Mouse (Mus musculus) kidney, postnatal 0 days (tissue): ENCODE measurements around the gene Fam227a. TPM values are rescaled to one million over a fixed set of nuclear protein-coding genes. Genes with fewer than 3 reads are reported as not detected.

Source experiments
- ATAC-seq: fragments of 200-750 bp; cut with Nextera tagmentation; replicated peaks from 2 replicates; pipeline ENCODE4 v1.8.0; 2017; ENCODE audit warnings: low read depth, moderate number of reproducible peaks, moderate TSS enrichment, moderate library complexity; ENCODE audit not compliant: low FRiP score
- DNase-seq: peaks from one replicate; pipeline ENCODE4 v3.0.0-alpha.2; 2016; ENCODE audit warnings: low spot score
- H3K27ac ChIP-seq: fragments of 300-500 bp; sonication (generic); 2 replicates; pipeline ENCODE4 v1.5.1; 2014; ENCODE audit warnings: mild to moderate bottlenecking
- H3K27me3 ChIP-seq: fragments of 300-500 bp; sonication (generic); 2 replicates; pipeline ENCODE4 v1.6.1; 2014; ENCODE audit warnings: low read length, mixed read lengths; ENCODE audit not compliant: insufficient read depth
- H3K36me3 ChIP-seq: fragments of 300-500 bp; sonication (generic); 2 replicates; pipeline ENCODE4 v1.6.1; 2014; ENCODE audit warnings: low read length, mixed read lengths; ENCODE audit not compliant: insufficient read depth
- H3K4me1 ChIP-seq: fragments of 300-500 bp; sonication (generic); replicated peaks from 2 replicates; pipeline ENCODE4 v1.6.1; 2014; ENCODE audit warnings: antibody characterized with exemption, low read length, mixed read lengths; ENCODE audit not compliant: insufficient read depth
- H3K4me2 ChIP-seq: fragments of 300-500 bp; sonication (generic); 2 replicates; pipeline ENCODE4 v1.6.1; 2014; ENCODE audit warnings: mild to moderate bottlenecking, low read length, moderate library complexity, mixed read lengths
- H3K4me3 ChIP-seq: fragments of 300-500 bp; sonication (generic); replicated peaks from 2 replicates; pipeline ENCODE4 v1.5.1; 2014; ENCODE audit warnings: low read depth, low read length
- H3K9ac ChIP-seq: fragments of 300-500 bp; sonication (generic); 2 replicates; pipeline ENCODE4 v1.6.1; 2014; ENCODE audit warnings: low read depth, low read length
- H3K9me3 ChIP-seq: fragments of 300-500 bp; sonication (generic); replicated peaks from 2 replicates; pipeline ENCODE4 v1.6.1; 2016; ENCODE audit warnings: low read length, inconsistent platforms, mixed read lengths
- CTCF ChIP-seq: IDR thresholded peaks from 2 replicates; pipeline ENCODE4 v1.5.1; 2016; ENCODE audit warnings: antibody characterized with exemption, low read depth, mild to moderate bottlenecking, moderate library complexity
- WGBS: fragments of 180-500 bp; shearing (Covaris S2); extraction: QIAGEN DNeasy Blood & Tissue Kit; methylation state at CpG from one replicate; pipeline ENCODE4 v1.1.7; 2014; 5-methylcytosine and 5-hydroxymethylcytosine counted together
- polyA plus RNA-seq: library from polyadenylated mRNA; unstranded; fragments of >200 nt; fragmentation: Nextera tagmentation; extraction: Ambion mirVana; gene quantifications from 2 replicates; pipeline ENCODE4 v1.2.1, GENCODE M21; 2015

The Fam227a gene
- polyA plus RNA-seq, 1 experiment from 2014 or later, result 0.66 TPM

- Histone ChIP-seq H3K4me1 (no peaks in the 10 kb centered on the region), H3K4me2 (no peak overlapping the region), H3K9ac (no peak overlapping the region), H3K36me3 (0 out of 2 replicates have a peak, but pooled peaks cover 8% of the 10 kb centered on the region), H3K9me3 (no peaks in the 10 kb centered on the region), H3K27ac (no peak overlapping the region), H3K4me3 (no peak overlapping the region), H3K27me3 (no peaks in the 10 kb centered on the region)
- WGBS, result 53% methylated on average over 11 of the region's 12 CpGs
- DNase-seq, result no peak
- ATAC-seq, result no peak
- no peak for TF ChIP-seq CTCF
Observed at GRCm38 (mm10) chr15:79641135-79641817, 17.5 kb downstream of the Fam227a start.

- H3K36me3 ChIP-seq, result peaks cover 11% of the 10 kb centered on the region; the same call in 1 of the 2 replicates
- no peaks in the 10 kb centered on the region for H3K9me3 ChIP-seq
- ATAC-seq (no peak), DNase-seq (no peak)
- no peak overlapping the region for H3K4me3 ChIP-seq
- TF ChIP-seq CTCF, result no peak
- H3K4me1 ChIP-seq, result no peaks in the 10 kb centered on the region
- H3K9ac ChIP-seq, result no peak overlapping the region
- H3K27ac ChIP-seq, result no peak overlapping the region
- H3K27me3 ChIP-seq, result no peaks in the 10 kb centered on the region
- no peak overlapping the region for H3K4me2 ChIP-seq
- WGBS, result 33% methylated on average over 2 of the region's 2 CpGs
Observed at GRCm38 (mm10) chr15:79630471-79630870, 28.3 kb downstream of the Fam227a start.

- H3K4me3 ChIP-seq, result no peak overlapping the region
- no peaks in the 10 kb centered on the region for H3K36me3 ChIP-seq
- no peak; the same call in 1 of the 2 replicates for ATAC-seq
- no peaks in the 10 kb centered on the region for H3K27me3 ChIP-seq
- DNase-seq, result no peak
- no peak overlapping the region for H3K4me2 ChIP-seq
- H3K9ac ChIP-seq, result no peak overlapping the region
- no peak overlapping the region for H3K27ac ChIP-seq
- no peaks in the 10 kb centered on the region for H3K4me1 ChIP-seq
- WGBS, result 74% methylated on average over 11 of the region's 11 CpGs
- TF ChIP-seq CTCF, result no peak
- no peaks in the 10 kb centered on the region for H3K9me3 ChIP-seq
Observed at GRCm38 (mm10) chr15:79619770-79620414, 38.9 kb downstream of the Fam227a start.

- H3K4me2 ChIP-seq, result no peak overlapping the region
- H3K4me1 ChIP-seq, result no peaks in the 10 kb centered on the region
- H3K9ac ChIP-seq, result no peak overlapping the region
- 66% methylated on average over 7 of the region's 7 CpGs for WGBS
- no peak for TF ChIP-seq CTCF
- H3K4me3 ChIP-seq, result no peak overlapping the region
- no peak overlapping the region for H3K27ac ChIP-seq
- no peak for DNase-seq
- no peaks in the 10 kb centered on the region for H3K9me3 ChIP-seq
- no peaks in the 10 kb centered on the region for H3K27me3 ChIP-seq
- no peak for ATAC-seq
- H3K36me3 ChIP-seq, result no peaks in the 10 kb centered on the region
Observed at GRCm38 (mm10) chr15:79618456-79618855, 40.3 kb downstream of the Fam227a start.

- H3K4me3 ChIP-seq, result no peak overlapping the region
Observed at GRCm38 (mm10) chr15:79617135-79617534, 41.6 kb downstream of the Fam227a start.

GRCm38 (mm10) chr15:79616729-79617128, 42.0 kb downstream of the Fam227a start:
- 86% methylated on average over 5 of the region's 5 CpGs for WGBS
- H3K9ac ChIP-seq, result no peak overlapping the region
- no peaks in the 10 kb centered on the region for H3K4me1 ChIP-seq
- no peak overlapping the region for H3K27ac ChIP-seq
- no peaks in the 10 kb centered on the region for H3K27me3 ChIP-seq
- H3K4me2 ChIP-seq, result no peak overlapping the region
- no peak overlapping the region for H3K4me3 ChIP-seq
- ATAC-seq (no peak), DNase-seq (no peak)
- TF ChIP-seq CTCF, result no peak
- no peaks in the 10 kb centered on the region for H3K36me3 ChIP-seq
- no peaks in the 10 kb centered on the region for H3K9me3 ChIP-seq

More at GRCm38 (mm10) chr15:79617135-79617534, 41.6 kb downstream of the Fam227a start:
- Histone ChIP-seq H3K27me3 (no peaks in the 10 kb centered on the region), H3K9me3 (no peaks in the 10 kb centered on the region), H3K27ac (no peak overlapping the region), H3K36me3 (no peaks in the 10 kb centered on the region), H3K9ac (no peak overlapping the region), H3K4me1 (no peaks in the 10 kb centered on the region), H3K4me2 (no peak overlapping the region)
- DNase-seq, result no peak
- WGBS, result 83% methylated on average over 11 of the region's 11 CpGs
- TF ChIP-seq CTCF, result no peak
- no peak for ATAC-seq
